Mouse (Mus musculus): ENCODE measurements around the gene Rassf1. TPM values are rescaled to one million over a fixed set of nuclear protein-coding genes. Genes with fewer than 3 reads are reported as not detected.
"Not testable (repeated sequence)": the region's sequence is repeated elsewhere in the genome, so short reads cannot be mapped to it uniquely, and the experiment has no call there.

Gene Rassf1
- polyA plus RNA-seq, 1 experiment = 12.6 TPM

- peaks cover 57% of the 10 kb centered on the region for H3K36me3 ChIP-seq (replicated peaks; ENCODE audit: low read length)
- TF ChIP-seq FLI1 (IDR thresholded peaks at IDR 0.05; ENCODE audit: low read length) (no peak), GATA1 (IDR thresholded peaks at IDR 0.05; ENCODE audit: borderline replicate concordance, low read length) (no peak)
- H3K27me3 ChIP-seq (replicated peaks) = no peaks in the 10 kb centered on the region
- H3K9me3 ChIP-seq = no peaks in the 10 kb centered on the region
- H3K4me3 ChIP-seq (replicated peaks) = peak overlapping the region; percentile 96
- H3K4me1 ChIP-seq = peaks cover 83% of the 10 kb centered on the region
Measured at GRCm38 (mm10) chr9:107568331-107569261, 17.2 kb downstream of the Rassf1 start.

- Histone ChIP-seq H3K4me1 (peaks cover 76% of the 10 kb centered on the region), H3K36me3 (replicated peaks; ENCODE audit: low read length) (peaks cover 57% of the 10 kb centered on the region), H3K27me3 (replicated peaks) (no peaks in the 10 kb centered on the region), H3K4me3 (replicated peaks) (peak overlapping the region; percentile 96), H3K9me3 (no peaks in the 10 kb centered on the region)
- TF ChIP-seq FLI1 (IDR thresholded peaks at IDR 0.05; ENCODE audit: low read length) (no peak), GATA1 (IDR thresholded peaks at IDR 0.05; ENCODE audit: borderline replicate concordance, low read length) (no peak)
Measured at GRCm38 (mm10) chr9:107569270-107569669, 17.9 kb downstream of the Rassf1 start.

GRCm38 (mm10) chr9:107570016-107570415 is 18.7 kb downstream of the Rassf1 start:
- no peaks in the 10 kb centered on the region for H3K27me3 ChIP-seq (replicated peaks)
- H3K4me1 ChIP-seq = peaks cover 69% of the 10 kb centered on the region
- no peaks in the 10 kb centered on the region for H3K9me3 ChIP-seq
- H3K4me3 ChIP-seq (replicated peaks) = peak overlapping the region; percentile 96
- H3K36me3 ChIP-seq (replicated peaks; ENCODE audit: low read length) = peaks cover 50% of the 10 kb centered on the region
- TF ChIP-seq FLI1 (IDR thresholded peaks at IDR 0.05; ENCODE audit: low read length) = no peak
- no peak for TF ChIP-seq GATA1 (IDR thresholded peaks at IDR 0.05; ENCODE audit: borderline replicate concordance, low read length)

- Histone ChIP-seq H3K4me3 (replicated peaks) (no peak overlapping the region), H3K27me3 (replicated peaks) (no peaks in the 10 kb centered on the region), H3K9me3 (no peaks in the 10 kb centered on the region), H3K36me3 (replicated peaks; ENCODE audit: low read length) (peaks cover 44% of the 10 kb centered on the region), H3K4me1 (peaks cover 66% of the 10 kb centered on the region)
- no peak for TF ChIP-seq FLI1 (IDR thresholded peaks at IDR 0.05; ENCODE audit: low read length)
- no peak for TF ChIP-seq GATA1 (IDR thresholded peaks at IDR 0.05; ENCODE audit: borderline replicate concordance, low read length)
Measured at GRCm38 (mm10) chr9:107570845-107571244, 19.5 kb downstream of the Rassf1 start.

- no peaks in the 10 kb centered on the region for H3K9me3 ChIP-seq
- H3K27me3 ChIP-seq (replicated peaks) = no peaks in the 10 kb centered on the region
- no peak overlapping the region for H3K4me3 ChIP-seq (replicated peaks)
- peaks cover 64% of the 10 kb centered on the region for H3K4me1 ChIP-seq
- H3K36me3 ChIP-seq (replicated peaks; ENCODE audit: low read length) = peaks cover 37% of the 10 kb centered on the region
- no peak for TF ChIP-seq GATA1 (IDR thresholded peaks at IDR 0.05; ENCODE audit: borderline replicate concordance, low read length)
- no peak for TF ChIP-seq FLI1 (IDR thresholded peaks at IDR 0.05; ENCODE audit: low read length)
Measured at GRCm38 (mm10) chr9:107571534-107572326, 20.4 kb downstream of the Rassf1 start.

- H3K36me3 ChIP-seq (replicated peaks; ENCODE audit: low read length) = peaks cover 34% of the 10 kb centered on the region
- no peaks in the 10 kb centered on the region for H3K27me3 ChIP-seq (replicated peaks)
- no peak overlapping the region for H3K4me3 ChIP-seq (replicated peaks)
- H3K4me1 ChIP-seq = peaks cover 64% of the 10 kb centered on the region
- no peaks in the 10 kb centered on the region for H3K9me3 ChIP-seq
- TF ChIP-seq FLI1 (IDR thresholded peaks at IDR 0.05; ENCODE audit: low read length) (no peak), GATA1 (IDR thresholded peaks at IDR 0.05; ENCODE audit: borderline replicate concordance, low read length) (no peak)
Measured at GRCm38 (mm10) chr9:107572327-107572662, 20.9 kb downstream of the Rassf1 start.

GRCm38 (mm10) chr9:107573774-107574173 is 22.4 kb downstream of the Rassf1 start:
- not testable (repeated sequence) for H3K4me3 ChIP-seq (replicated peaks); H3K27me3 ChIP-seq (replicated peaks); H3K9me3 ChIP-seq
- H3K4me1 ChIP-seq = peaks cover 63% of the 10 kb centered on the region
- peaks cover 39% of the 10 kb centered on the region for H3K36me3 ChIP-seq (replicated peaks; ENCODE audit: low read length)

- TF ChIP-seq GATA1 (IDR thresholded peaks at IDR 0.05; ENCODE audit: borderline replicate concordance, low read length) (no peak), FLI1 (IDR thresholded peaks at IDR 0.05; ENCODE audit: low read length) (no peak)
- peaks cover 32% of the 10 kb centered on the region for H3K36me3 ChIP-seq (replicated peaks; ENCODE audit: low read length)
- no peaks in the 10 kb centered on the region for H3K9me3 ChIP-seq
- peaks cover 66% of the 10 kb centered on the region for H3K4me1 ChIP-seq
- H3K27me3 ChIP-seq (replicated peaks) = no peaks in the 10 kb centered on the region
- no peak overlapping the region for H3K4me3 ChIP-seq (replicated peaks)
Measured at GRCm38 (mm10) chr9:107575579-107576356, 24.4 kb downstream of the Rassf1 start.

- Histone ChIP-seq H3K27me3 (replicated peaks) (no peaks in the 10 kb centered on the region), H3K4me1 (peaks cover 66% of the 10 kb centered on the region), H3K9me3 (no peaks in the 10 kb centered on the region), H3K36me3 (replicated peaks; ENCODE audit: low read length) (peaks cover 24% of the 10 kb centered on the region), H3K4me3 (replicated peaks) (peak within 1 kb of the TSS; percentile 89)
- TF ChIP-seq FLI1 (IDR thresholded peaks at IDR 0.05; ENCODE audit: low read length) (no peak), GATA1 (IDR thresholded peaks at IDR 0.05; ENCODE audit: borderline replicate concordance, low read length) (no peak)
Measured at GRCm38 (mm10) chr9:107576357-107577107, 25.2 kb downstream of the Rassf1 start, which contains the start of gene Hyal1. TSS of gene Hyal1 (plus strand) at chr9:107576927.

All from megakaryocyte, embryonic 14.5 days (primary cell).